13 mouse cellular contexts compared by ENCODE assay signal in genomic region chr3:50922832-50923231, GRCm38 (mm10).
"Had no signal": no experiment of that assay in that cellular context is flagged by ENCODE, and none has a peak within 500 bp of the region (broad histone marks: within the 10 kb centered on the region; RNA-seq: fewer than 3 reads in every experiment).

No protein-coding gene starts in this region.

- DNase-seq: kidney, adult 8-10 months; kidney, postnatal 36 days; lung, adult 2 months; thymus, postnatal 36 days had no signal

- H3K9ac ChIP-seq: liver, embryonic 15.5 days; midbrain, embryonic 12.5 days; neural tube, embryonic 15.5 days had no signal

- H3K4me2 ChIP-seq: liver, embryonic 11.5 days; liver, embryonic 15.5 days; midbrain, embryonic 12.5 days; neural tube, embryonic 15.5 days had no signal

- H3K36me3 ChIP-seq: limb, embryonic 10.5 days; liver, embryonic 15.5 days; midbrain, embryonic 12.5 days; neural tube, embryonic 15.5 days had no signal

- H3K4me1 ChIP-seq: liver, embryonic 15.5 days; megakaryocyte, embryonic 14.5 days had no signal

- H3K9me3 ChIP-seq: limb, embryonic 10.5 days; liver, embryonic 15.5 days; midbrain, embryonic 12.5 days; neural tube, embryonic 15.5 days had no signal

- H3K27ac ChIP-seq: left cerebral cortex, adult 2 months; limb, embryonic 10.5 days; liver, embryonic 15.5 days; macrophage; midbrain, embryonic 12.5 days; neural tube, embryonic 15.5 days had no signal

- H3K27me3 ChIP-seq: liver, embryonic 15.5 days; megakaryocyte, embryonic 14.5 days; midbrain, embryonic 12.5 days; neural tube, embryonic 15.5 days had no signal

- ATAC-seq: intestine, postnatal 0 days had no signal

- H3K4me3 ChIP-seq: left cerebral cortex, adult 2 months; limb, embryonic 10.5 days; liver, embryonic 15.5 days; megakaryocyte, embryonic 14.5 days; midbrain, embryonic 12.5 days; neural tube, embryonic 15.5 days had no signal
